Mouse (Mus musculus) MEL (cell line): ENCODE data around the gene Tmigd1. TPM values are rescaled to one million over a fixed set of nuclear protein-coding genes. Genes with fewer than 3 reads are reported as not detected.
A peak's percentile ranks its signal among the peaks of the same experiment; 100 is the strongest.

Source experiments
- DNase-seq: peaks from one replicate; pipeline ENCODE4 v3.0.0; 2011; ENCODE audit warnings: low read depth, low spot score
- H3K27ac ChIP-seq: 2 replicates; pipeline ENCODE4 v1.5.1; 2012; ENCODE audit warnings: low read depth, mild to moderate bottlenecking, control low read depth, low read length, moderate library complexity; ENCODE audit not compliant: control insufficient read depth
- H3K27me3 ChIP-seq, 2 experiments: fragments of 150-350 bp in 1 of 2; sonication (generic) in 1 of 2; 2 replicates each; pipeline ENCODE4 v1.6.1; 2012; ENCODE audit warnings: low read length in 2 of 2, mild to moderate bottlenecking in 2 of 2, improper control_type of control experiment in 1 of 2, moderate library complexity in 1 of 2; ENCODE audit not compliant: insufficient read depth in 2 of 2, control insufficient read depth in 1 of 2
- H3K36me3 ChIP-seq, 2 experiments: 2 replicates each; pipeline ENCODE4 v1.6.1; 2012 to 2014; ENCODE audit warnings: low read length in 2 of 2, improper control_type of control experiment in 1 of 2, inconsistent platforms in 1 of 2, mild to moderate bottlenecking in 1 of 2; ENCODE audit not compliant: insufficient read depth in 2 of 2, control insufficient read depth in 1 of 2
- H3K4me1 ChIP-seq, 2 experiments: fragments of 150-350 bp in 1 of 2; sonication (generic) in 1 of 2; 2 replicates each; pipeline ENCODE4 v1.6.1; 2012; ENCODE audit warnings: low read length in 2 of 2, improper control_type of control experiment in 1 of 2, mild to moderate bottlenecking in 1 of 2; ENCODE audit not compliant: insufficient read depth in 2 of 2, control insufficient read depth in 1 of 2
- H3K4me3 ChIP-seq, 2 experiments: fragments of 150-350 bp in 1 of 2; sonication (generic) in 1 of 2; 2 replicates each; pipeline ENCODE4 v1.5.1; 2012; ENCODE audit warnings: low read depth in 2 of 2, low read length in 2 of 2, mild to moderate bottlenecking in 2 of 2, moderate library complexity in 2 of 2, control low read depth in 1 of 2, improper control_type of control experiment in 1 of 2; ENCODE audit not compliant: control insufficient read depth in 1 of 2, insufficient read depth in 1 of 2
- H3K79me2 ChIP-seq: 2 replicates; pipeline ENCODE4 v1.6.1; 2012; ENCODE audit warnings: mild to moderate bottlenecking, low read length, moderate library complexity; ENCODE audit not compliant: control insufficient read depth, poor library complexity, insufficient read depth
- H3K9ac ChIP-seq: 2 replicates; pipeline ENCODE4 v1.6.1; 2012; ENCODE audit warnings: low read depth, mild to moderate bottlenecking, control low read depth, low read length, moderate library complexity; ENCODE audit not compliant: control insufficient read depth, poor library complexity, severe bottlenecking
- H3K9me3 ChIP-seq: fragments of 150-350 bp; sonication (generic); replicated peaks from 2 replicates; pipeline ENCODE4 v1.6.1; 2012; ENCODE audit warnings: mild to moderate bottlenecking, low read length, improper control_type of control experiment, moderate library complexity; ENCODE audit not compliant: insufficient read depth
- ELF1 ChIP-seq: IDR thresholded peaks from 2 replicates; pipeline ENCODE4 v1.6.1; 2014; ENCODE audit warnings: low read depth, mild to moderate bottlenecking, inconsistent platforms, low read length, improper control_type of control experiment, moderate library complexity
- EP300 ChIP-seq, 2 experiments: IDR thresholded peaks; 2 replicates each; pipeline ENCODE4 v1.6.1; 2011; ENCODE audit warnings: improper control_type of control experiment in 2 of 2, low read length in 2 of 2, low read depth in 1 of 2, mild to moderate bottlenecking in 1 of 2
- ETS1 ChIP-seq: IDR thresholded peaks from 2 replicates; pipeline ENCODE4 v1.6.1; 2012; ENCODE audit warnings: low read depth, mild to moderate bottlenecking, inconsistent platforms, low read length, improper control_type of control experiment, moderate library complexity
- GABPA ChIP-seq: IDR thresholded peaks from 2 replicates; pipeline ENCODE4 v1.6.1; 2012; ENCODE audit warnings: low read depth, mild to moderate bottlenecking, inconsistent platforms, low read length, improper control_type of control experiment, moderate library complexity
- GATA1 ChIP-seq: IDR thresholded peaks from 2 replicates; pipeline ENCODE4 v1.6.1; 2011; ENCODE audit warnings: low read depth, low read length, improper control_type of control experiment
- KAT2A ChIP-seq: conservative IDR thresholded peaks from 2 replicates; pipeline ENCODE4 v1.6.1; 2012; ENCODE audit warnings: low read depth, low read length, improper control_type of control experiment, inconsistent platforms
- MAFK ChIP-seq: IDR thresholded peaks from 2 replicates; pipeline ENCODE4 v1.6.1; 2011; ENCODE audit warnings: low read depth, mild to moderate bottlenecking, low read length, improper control_type of control experiment, borderline replicate concordance
- MEF2A ChIP-seq: IDR thresholded peaks from 2 replicates; pipeline ENCODE4 v1.6.1; 2014; ENCODE audit warnings: low read depth, mild to moderate bottlenecking, inconsistent platforms, low read length, improper control_type of control experiment; ENCODE audit not compliant: poor library complexity, insufficient replicate concordance, severe bottlenecking; ENCODE audit errors: extremely low read depth
- MXI1 ChIP-seq: IDR thresholded peaks from 2 replicates; pipeline ENCODE4 v1.6.1; 2011; ENCODE audit warnings: mild to moderate bottlenecking, low read depth, low read length, improper control_type of control experiment
- MYB ChIP-seq: IDR thresholded peaks from 2 replicates; pipeline ENCODE4 v1.6.1; 2011; ENCODE audit warnings: mild to moderate bottlenecking, low read depth, low read length, improper control_type of control experiment
- NELFE ChIP-seq: IDR thresholded peaks from 2 replicates; pipeline ENCODE4 v1.6.1; 2011; ENCODE audit warnings: low read depth, low read length, improper control_type of control experiment
- NRF1 ChIP-seq: IDR thresholded peaks from 2 replicates; pipeline ENCODE4 v1.6.1; 2014; ENCODE audit warnings: low read depth, mild to moderate bottlenecking, inconsistent platforms, low read length, improper control_type of control experiment, moderate library complexity; ENCODE audit not compliant: poor library complexity, insufficient read depth, severe bottlenecking
- POLR2A ChIP-seq, 2 experiments: IDR thresholded peaks; 2 replicates each; pipeline ENCODE4 v1.6.1; 2011 to 2012; ENCODE audit warnings: low read length in 2 of 2, mild to moderate bottlenecking in 2 of 2, control low read depth in 1 of 2, improper control_type of control experiment in 1 of 2, low read depth in 1 of 2, moderate library complexity in 1 of 2; ENCODE audit not compliant: control insufficient read depth in 1 of 2, insufficient read depth in 1 of 2, poor library complexity in 1 of 2
- RCOR1 ChIP-seq: IDR thresholded peaks from 2 replicates; pipeline ENCODE4 v1.6.1; 2012; ENCODE audit warnings: low read depth, mild to moderate bottlenecking, inconsistent platforms, low read length, improper control_type of control experiment
- SMC3 ChIP-seq: IDR thresholded peaks from 2 replicates; pipeline ENCODE4 v1.6.1; 2011; ENCODE audit warnings: low read depth, low read length, improper control_type of control experiment
- TCF12 ChIP-seq: IDR thresholded peaks from 2 replicates; pipeline ENCODE4 v1.6.1; 2014; ENCODE audit warnings: low read depth, mild to moderate bottlenecking, inconsistent platforms, low read length, improper control_type of control experiment, moderate library complexity
- ZKSCAN1 ChIP-seq: IDR thresholded peaks from 2 replicates; pipeline ENCODE4 v1.6.1; 2012; ENCODE audit warnings: low read depth, mild to moderate bottlenecking, inconsistent platforms, low read length, improper control_type of control experiment, moderate library complexity
- ZMIZ1 ChIP-seq: IDR thresholded peaks from 2 replicates; pipeline ENCODE4 v1.6.1; 2012; ENCODE audit warnings: low read depth, mild to moderate bottlenecking, inconsistent platforms, low read length, improper control_type of control experiment, moderate library complexity
- ZNF384 ChIP-seq: IDR thresholded peaks from 2 replicates; pipeline ENCODE4 v1.6.1; 2012; ENCODE audit warnings: low read depth, mild to moderate bottlenecking, inconsistent platforms, low read length, improper control_type of control experiment
- polyA plus RNA-seq, 2 experiments: library from polyadenylated mRNA; stranded (reverse) in 1 of 2; unstranded in 1 of 2; fragments of >175 nt in 1 of 2; fragments of >200 nt in 1 of 2; gene quantifications; 2 replicates each; pipeline versions ENCODE4 v1.2.1 to v1.2.4; 2012; ENCODE audit warnings: low replicate concordance in 2 of 2, low read depth in 1 of 2; ENCODE audit not compliant: insufficient read length in 2 of 2, insufficient read depth in 1 of 2, missing spikeins in 1 of 2
- total RNA-seq: library from RNA; depleted of rRNA; stranded (reverse); fragments of 300-350 nt; gene quantifications from 2 replicates; pipeline ENCODE4 v1.2.3, GENCODE M21; 2012

The Tmigd1 gene
- total and polyA plus RNA-seq, 3 experiments, result not detected

- TF ChIP-seq MEF2A (peak; percentile 68; the same call in 1 of the 2 replicates), ZMIZ1 (no peak), ZKSCAN1 (no peak), TCF12 (no peak), ELF1 (no peak), ETS1 (peak; percentile 59; the same call in 1 of the 2 replicates), GATA1 (peak; percentile 70), GABPA (no peak), POLR2A (IDR thresholded peaks at IDR 0.05; ENCODE audit: control insufficient read depth in 1 of 2, insufficient read depth in 1 of 2, low read depth in 1 of 2, low read length in 2 of 2, poor library complexity in 1 of 2) (no peak), RCOR1 (0 out of 2 replicates have a peak, but pooled peaks have one; percentile 25), MYB (no peak), MXI1 (no peak)
These were observed 44.8 kb upstream of the Tmigd1 start (continued) for GRCm38 (mm10) chr11:76857111-76857510.

GRCm38 (mm10) chr11:76858781-76859180, 43.2 kb upstream of the Tmigd1 start:
- TF ChIP-seq TCF12, result no peak
- TF ChIP-seq ZNF384, result no peak
- no peak for TF ChIP-seq EP300 (IDR thresholded peaks at IDR 0.05; ENCODE audit: low read depth in 1 of 2, low read length in 2 of 2)
- Histone ChIP-seq H3K4me1 (peaks cover 0 to 18% of the 10 kb centered on the region in 2 experiments; a peak in 3 of 4 replicates), H3K4me3 (no peak overlapping the region), H3K27ac (no peak overlapping the region), H3K9me3 (no peaks in the 10 kb centered on the region), H3K36me3 (peaks cover 0 to 7% of the 10 kb centered on the region in 2 experiments; a peak in 2 of 4 replicates), H3K9ac (no peak overlapping the region), H3K27me3 (peaks cover 2 to 4% of the 10 kb centered on the region in 2 experiments; a peak in 2 of 4 replicates), H3K79me2 (no peaks in the 10 kb centered on the region)
- DNase-seq, result no peak

- Histone ChIP-seq H3K9me3 (no peaks in the 10 kb centered on the region), H3K36me3 (peaks cover 0 to 7% of the 10 kb centered on the region in 2 experiments; a peak in 2 of 4 replicates), H3K4me1 (peaks cover 0 to 18% of the 10 kb centered on the region in 2 experiments; a peak in 3 of 4 replicates), H3K4me3 (no peak overlapping the region), H3K79me2 (no peaks in the 10 kb centered on the region), H3K9ac (no peak overlapping the region), H3K27ac (no peak overlapping the region), H3K27me3 (peaks cover 2 to 4% of the 10 kb centered on the region in 2 experiments; a peak in 2 of 4 replicates)
- peak; percentile 86 for DNase-seq
- no peak for TF ChIP-seq MAFK
- no peak for TF ChIP-seq NRF1
- TF ChIP-seq NELFE, result no peak
- no peak for TF ChIP-seq GABPA
- TF ChIP-seq KAT2A, result no peak
- TF ChIP-seq SMC3, result no peak
These were observed 42.7 kb upstream of the Tmigd1 start for GRCm38 (mm10) chr11:76859261-76859660.
